Mouse (Mus musculus) megakaryocyte, embryonic 14.5 days (primary cell): Measurements from ENCODE around the gene Tmem230. TPM values are rescaled to one million over a fixed set of nuclear protein-coding genes. Genes with fewer than 3 reads are reported as not detected.
A peak's percentile ranks its signal among the peaks of the same experiment; 100 is the strongest.

Experiments used
- H3K27me3 ChIP-seq: replicated peaks from 2 replicates; pipeline ENCODE3; 2012; ENCODE audit warnings: inconsistent platforms
- H3K36me3 ChIP-seq: replicated peaks from 2 replicates; pipeline ENCODE3; 2012; ENCODE audit warnings: low read length, inconsistent platforms, mixed read lengths
- H3K4me1 ChIP-seq: 2 replicates; pipeline ENCODE4 v1.6.1; 2012; ENCODE audit warnings: inconsistent platforms
- H3K4me3 ChIP-seq: replicated peaks from 2 replicates; pipeline ENCODE3; 2012; ENCODE audit warnings: moderate library complexity, mild to moderate bottlenecking, inconsistent platforms
- H3K9me3 ChIP-seq: 2 replicates; pipeline ENCODE4 v1.6.1; 2012; ENCODE audit warnings: inconsistent platforms
- FLI1 ChIP-seq: IDR thresholded peaks from 2 replicates; pipeline ENCODE4 v1.6.1; 2012; ENCODE audit warnings: low read length, inconsistent platforms, mixed read lengths
- GATA1 ChIP-seq: IDR thresholded peaks from 3 replicates; pipeline ENCODE4 v1.6.1; 2012; ENCODE audit warnings: mixed read lengths, low read length, inconsistent platforms, borderline replicate concordance
- polyA plus RNA-seq: library from polyadenylated mRNA; stranded (reverse); fragments of >175 nt; gene quantifications from 2 replicates; pipeline ENCODE4 v1.2.3, GENCODE M21; 2012; ENCODE audit warnings: low replicate concordance; ENCODE audit not compliant: insufficient read depth

Gene Tmem230
- polyA plus RNA-seq, 1 experiment = 24.3 TPM

GRCm38 (mm10) chr2:132283236-132284070 lies 35.8 kb upstream of the Tmem230 start:
- no peak for TF ChIP-seq FLI1
- no peak for TF ChIP-seq GATA1

GRCm38 (mm10) chr2:132282453-132283174 lies 35.0 kb upstream of the Tmem230 start:
- peaks cover 74% of the 10 kb centered on the region for H3K36me3 ChIP-seq
- no peaks in the 10 kb centered on the region for H3K27me3 ChIP-seq
- peak overlapping the region; percentile 76 for H3K4me3 ChIP-seq
- H3K9me3 ChIP-seq = no peaks in the 10 kb centered on the region
- TF ChIP-seq GATA1 (no peak), FLI1 (no peak)
- H3K4me1 ChIP-seq = peaks cover 93% of the 10 kb centered on the region

More at GRCm38 (mm10) chr2:132283236-132284070, 35.8 kb upstream of the Tmem230 start:
- Histone ChIP-seq H3K27me3 (no peaks in the 10 kb centered on the region), H3K9me3 (no peaks in the 10 kb centered on the region), H3K4me1 (peaks cover 91% of the 10 kb centered on the region), H3K4me3 (peak overlapping the region; percentile 65), H3K36me3 (peaks cover 73% of the 10 kb centered on the region)

GRCm38 (mm10) chr2:132281560-132282452 lies 34.2 kb upstream of the Tmem230 start:
- peaks cover 95% of the 10 kb centered on the region for H3K4me1 ChIP-seq
- H3K4me3 ChIP-seq = peak overlapping the region; percentile 84
- H3K36me3 ChIP-seq = peaks cover 77% of the 10 kb centered on the region
- TF ChIP-seq GATA1 (no peak), FLI1 (no peak)
- no peaks in the 10 kb centered on the region for H3K27me3 ChIP-seq
- no peaks in the 10 kb centered on the region for H3K9me3 ChIP-seq

- Histone ChIP-seq H3K36me3 (peaks cover 79% of the 10 kb centered on the region), H3K27me3 (no peaks in the 10 kb centered on the region), H3K4me3 (peak overlapping the region; percentile 64), H3K9me3 (no peaks in the 10 kb centered on the region), H3K4me1 (peaks cover 96% of the 10 kb centered on the region)
- TF ChIP-seq FLI1 (no peak), GATA1 (no peak)
Observed at GRCm38 (mm10) chr2:132280518-132281120, 33.0 kb upstream of the Tmem230 start.

GRCm38 (mm10) chr2:132279978-132280377 lies 32.4 kb upstream of the Tmem230 start:
- Histone ChIP-seq H3K4me1 (peaks cover 93% of the 10 kb centered on the region), H3K36me3 (peaks cover 79% of the 10 kb centered on the region), H3K9me3 (no peaks in the 10 kb centered on the region), H3K27me3 (no peaks in the 10 kb centered on the region), H3K4me3 (no peak overlapping the region)
- TF ChIP-seq GATA1 (no peak), FLI1 (no peak)

GRCm38 (mm10) chr2:132279336-132279882 lies 31.8 kb upstream of the Tmem230 start:
- H3K4me3 ChIP-seq = peak overlapping the region; percentile 69
- TF ChIP-seq FLI1 (no peak), GATA1 (no peak)
- peaks cover 77% of the 10 kb centered on the region for H3K36me3 ChIP-seq
- no peaks in the 10 kb centered on the region for H3K27me3 ChIP-seq
- H3K9me3 ChIP-seq = no peaks in the 10 kb centered on the region
- peaks cover 92% of the 10 kb centered on the region for H3K4me1 ChIP-seq

- TF ChIP-seq FLI1 (no peak), GATA1 (no peak)
- no peaks in the 10 kb centered on the region for H3K9me3 ChIP-seq
- peak overlapping the region; percentile 43 for H3K4me3 ChIP-seq
- H3K4me1 ChIP-seq = peaks cover 92% of the 10 kb centered on the region
- no peaks in the 10 kb centered on the region for H3K27me3 ChIP-seq
- peaks cover 75% of the 10 kb centered on the region for H3K36me3 ChIP-seq
Observed at GRCm38 (mm10) chr2:132278273-132278853, 30.8 kb upstream of the Tmem230 start.

- no peaks in the 10 kb centered on the region for H3K9me3 ChIP-seq
- peaks cover 78% of the 10 kb centered on the region for H3K36me3 ChIP-seq
- no peak overlapping the region for H3K4me3 ChIP-seq
- peaks cover 92% of the 10 kb centered on the region for H3K4me1 ChIP-seq
- no peaks in the 10 kb centered on the region for H3K27me3 ChIP-seq
- TF ChIP-seq FLI1 = no peak
- TF ChIP-seq GATA1 = no peak
Observed at GRCm38 (mm10) chr2:132276249-132276648, 28.6 kb upstream of the Tmem230 start.

GRCm38 (mm10) chr2:132275527-132275926 lies 27.9 kb upstream of the Tmem230 start:
- Histone ChIP-seq H3K36me3 (peaks cover 79% of the 10 kb centered on the region), H3K27me3 (no peaks in the 10 kb centered on the region), H3K4me3 (no peak overlapping the region), H3K4me1 (peaks cover 92% of the 10 kb centered on the region), H3K9me3 (no peaks in the 10 kb centered on the region)
- TF ChIP-seq FLI1 (no peak), GATA1 (no peak)
